23 mouse cellular contexts compared by ENCODE assay signal in the genomic region with DNA sequence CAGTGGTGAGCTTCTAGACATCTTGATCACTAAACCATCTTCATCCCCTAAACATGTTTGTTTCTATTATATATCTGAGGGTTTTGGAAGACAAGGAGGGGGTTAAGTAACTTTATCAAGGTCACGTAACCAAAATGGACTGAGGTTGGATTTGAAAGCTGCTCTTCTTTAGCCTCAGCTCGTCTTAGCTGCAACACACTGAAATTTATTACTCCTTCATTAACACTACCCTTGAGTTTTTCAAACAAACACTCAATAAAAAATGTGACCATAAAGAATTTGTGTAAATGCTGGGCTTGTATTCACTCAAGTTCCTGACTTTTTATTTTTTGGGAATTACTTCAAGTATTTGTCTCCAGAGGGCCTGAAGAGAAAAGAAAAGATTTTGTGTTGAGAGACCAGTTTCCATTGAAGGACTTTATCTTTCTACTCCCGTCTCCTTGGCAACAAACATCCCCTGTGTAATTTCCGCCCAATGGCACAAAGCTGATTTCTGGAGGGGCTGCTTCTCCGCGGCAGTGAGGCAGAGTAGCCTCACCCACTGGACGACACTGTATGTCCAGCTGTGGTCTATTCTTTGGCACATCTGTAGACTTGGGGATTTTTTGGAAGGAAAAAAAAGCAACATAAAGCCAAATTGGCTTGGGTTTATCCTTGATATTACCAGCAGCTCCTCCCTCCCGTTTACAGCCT.
DNase-seq lines count a peak whose midpoint lies in the region; ATAC-seq and TF ChIP-seq lines count a peak whose summit lies in the region.
"Had no signal": no experiment of that assay in that cellular context is flagged by ENCODE, and none has a peak within 500 bp of the region (broad histone marks: within the 10 kb centered on the region; RNA-seq: fewer than 3 reads in every experiment).

No protein-coding gene starts in this region.

- H3K27ac ChIP-seq in midbrain, embryonic 10.5 days (replicated peaks), result no peak overlapping the region
- no peak overlapping the region for H3K27ac ChIP-seq in midbrain, embryonic 13.5 days
- no peak overlapping the region for H3K27ac ChIP-seq in lung, postnatal 0 days (ENCODE audit: low read length)
- H3K27ac ChIP-seq: embryonic facial prominence, embryonic 10.5 days; gastrocnemius, adult 2 months; heart, embryonic 13.5 days; left cerebral cortex, adult 2 months; liver, embryonic 13.5 days; macrophage had no signal

- TF ChIP-seq EP300 in lung, postnatal 0 days (IDR thresholded peaks at IDR 0.05), result no peak; the same call in 1 of the 2 replicates

- WGBS in midbrain, embryonic 10.5 days, result 47% methylated on average over 8 of the region's 8 CpGs
- 24% methylated on average over 8 of the region's 8 CpGs for WGBS in midbrain, embryonic 13.5 days
- 31% methylated on average over 8 of the region's 8 CpGs for WGBS in lung, postnatal 0 days

- peaks cover 34% of the 10 kb centered on the region for H3K4me1 ChIP-seq in midbrain, embryonic 10.5 days
- peaks cover 47% of the 10 kb centered on the region for H3K4me1 ChIP-seq in midbrain, embryonic 13.5 days (replicated peaks)
- H3K4me1 ChIP-seq in lung, postnatal 0 days (ENCODE audit: insufficient read depth, low read depth, low read length), result no peaks in the 10 kb centered on the region
- H3K4me1 ChIP-seq: liver, embryonic 13.5 days had no signal

- no peak for ATAC-seq in midbrain, embryonic 13.5 days
- peak; percentile 87 for ATAC-seq in lung, postnatal 0 days
- ATAC-seq: activated CD4-positive, CD25-positive, alpha-beta regulatory T cell, adult 4 months; inflammation-experienced regulatory T-cells, adult 6 months had no signal

- H3K9me3 ChIP-seq in midbrain, embryonic 10.5 days (replicated peaks), result no peaks in the 10 kb centered on the region
- no peaks in the 10 kb centered on the region for H3K9me3 ChIP-seq in midbrain, embryonic 13.5 days
- no peaks in the 10 kb centered on the region for H3K9me3 ChIP-seq in lung, postnatal 0 days (ENCODE audit: low read length)
- H3K9me3 ChIP-seq: embryonic facial prominence, embryonic 10.5 days; heart, embryonic 13.5 days; liver, embryonic 13.5 days; neural tube, embryonic 13.5 days had no signal

- no peaks in the 10 kb centered on the region for H3K27me3 ChIP-seq in midbrain, embryonic 10.5 days (ENCODE audit: low read depth, poor library complexity, severe bottlenecking)
- no peaks in the 10 kb centered on the region for H3K27me3 ChIP-seq in midbrain, embryonic 13.5 days
- no peaks in the 10 kb centered on the region for H3K27me3 ChIP-seq in lung, postnatal 0 days (replicated peaks; ENCODE audit: insufficient read depth, low read length)
- H3K27me3 ChIP-seq: heart, embryonic 13.5 days; liver, embryonic 13.5 days; neural tube, embryonic 13.5 days had no signal

- H3K9ac ChIP-seq in midbrain, embryonic 13.5 days (replicated peaks), result no peak overlapping the region
- no peak overlapping the region for H3K9ac ChIP-seq in lung, postnatal 0 days (replicated peaks; ENCODE audit: low read depth)
- H3K9ac ChIP-seq: heart, embryonic 13.5 days; liver, embryonic 13.5 days; neural tube, embryonic 13.5 days had no signal

- intact Hi-C loops in heart, postnatal 10 days (cut with DNase I), result no loop called here

- no peaks in the 10 kb centered on the region for H3K36me3 ChIP-seq in midbrain, embryonic 10.5 days
- H3K36me3 ChIP-seq in midbrain, embryonic 13.5 days, result no peaks in the 10 kb centered on the region
- no peaks in the 10 kb centered on the region for H3K36me3 ChIP-seq in lung, postnatal 0 days (ENCODE audit: insufficient read depth, low read length)
- H3K36me3 ChIP-seq: embryonic facial prominence, embryonic 10.5 days; heart, embryonic 13.5 days; liver, embryonic 13.5 days; neural tube, embryonic 13.5 days had no signal

- H3K4me2 ChIP-seq in midbrain, embryonic 13.5 days (replicated peaks), result no peak overlapping the region
- H3K4me2 ChIP-seq in lung, postnatal 0 days (replicated peaks; ENCODE audit: low read depth, low read length), result no peak overlapping the region
- H3K4me2 ChIP-seq: heart, embryonic 13.5 days; liver, embryonic 13.5 days; neural tube, embryonic 13.5 days had no signal

- DNase-seq in heart, postnatal 10 days, result peak; percentile 48 to 58
- DNase-seq in heart, adult 8-10 months (ENCODE audit: low spot score), result no peak
- peak; percentile 31 for DNase-seq in midbrain, embryonic 10.5 days (ENCODE audit: low spot score)
- DNase-seq in lung, postnatal 0 days (ENCODE audit: low spot score), result peak; percentile 86
- DNase-seq in lung, postnatal 36 days, result peak; percentile 50
- DNase-seq in cerebellum, adult 11 months, result no peak
- DNase-seq in adrenal gland, adult 2 months, result no peak
- DNase-seq: adrenal gland, postnatal 14 days; cerebellum, adult 9-10 months; gastrocnemius, adult 2 months; heart, postnatal 36 days; kidney, adult 18-20 months; liver, embryonic 13.5 days; thymus, postnatal 25 days had no signal

- H3K4me3 ChIP-seq in midbrain, embryonic 10.5 days, result no peak overlapping the region
- no peak overlapping the region for H3K4me3 ChIP-seq in midbrain, embryonic 13.5 days (replicated peaks)
- no peak overlapping the region for H3K4me3 ChIP-seq in lung, postnatal 0 days (ENCODE audit: low read depth, low read length)
- H3K4me3 ChIP-seq: embryonic facial prominence, embryonic 10.5 days; gastrocnemius, adult 2 months; heart, embryonic 13.5 days; left cerebral cortex, adult 2 months; liver, embryonic 13.5 days; myocyte; neural tube, embryonic 13.5 days had no signal

- no peak for TF ChIP-seq CTCF in lung, postnatal 0 days (IDR thresholded peaks at IDR 0.05)

Comparison
In these comparisons a context has a peak if more than half of its experiments do, and no peak if none do; other contexts are left out.
1. DNase-seq: peak in heart, postnatal 10 days (2 of 2), midbrain, embryonic 10.5 days (single experiment), lung, postnatal 0 days (single experiment) and lung, postnatal 36 days (single experiment); none in heart, adult 8-10 months (single experiment), cerebellum, adult 11 months (single experiment) and adrenal gland, adult 2 months (single experiment).